Mouse (Mus musculus) heart, adult 18-20 months (tissue): ENCODE results near the gene Rgs3. TPM values are rescaled to one million over a fixed set of nuclear protein-coding genes. Genes with fewer than 3 reads are reported as not detected.

Experiments
- DNase-seq, 2 experiments: peaks; one replicate each; pipeline ENCODE4 v3.0.0; 2021 to 2022; ENCODE audit warnings: mixed read lengths in 1 of 2
- total RNA-seq, 2 experiments: library from RNA; stranded (reverse); gene quantifications; 2 replicates each; pipeline ENCODE4 v1.2.3; 2021

The Rgs3 gene
- total RNA-seq, 2 experiments from 2014 or later = 21.5 to 25.9 TPM

GRCm38 (mm10) chr4:62605856-62606541 is 46.4 kb downstream of the Rgs3 start:
- DNase-seq = peak in 1 of 2 experiments; percentile 14

GRCm38 (mm10) chr4:62606542-62606882 is 46.9 kb downstream of the Rgs3 start:
- DNase-seq = peak in 1 of 2 experiments; percentile 29

- peak in 1 of 2 experiments; percentile 9 for DNase-seq
Observed at GRCm38 (mm10) chr4:62606905-62607304, 47.3 kb downstream of the Rgs3 start.

GRCm38 (mm10) chr4:62607345-62607744 is 47.7 kb downstream of the Rgs3 start:
- DNase-seq = peak in 1 of 2 experiments; percentile 37

GRCm38 (mm10) chr4:62607805-62608204 is 48.2 kb downstream of the Rgs3 start:
- no peak for DNase-seq

- no peak for DNase-seq
Observed at GRCm38 (mm10) chr4:62609333-62609732, 49.7 kb downstream of the Rgs3 start.

GRCm38 (mm10) chr4:62610142-62610675 is 50.6 kb downstream of the Rgs3 start:
- peak; percentile 51 to 58 for DNase-seq

GRCm38 (mm10) chr4:62612601-62613501 is 53.2 kb downstream of the Rgs3 start:
- DNase-seq = peak in 1 of 2 experiments; percentile 54

GRCm38 (mm10) chr4:62613646-62614365 is 54.2 kb downstream of the Rgs3 start:
- peak; percentile 66 to 67 for DNase-seq

GRCm38 (mm10) chr4:62617856-62618440 is 58.3 kb downstream of the Rgs3 start:
- DNase-seq = no peak

GRCm38 (mm10) chr4:62619232-62619964 is 59.8 kb downstream of the Rgs3 start:
- peak; percentile 71 to 90 for DNase-seq

- no peak for DNase-seq
Observed at GRCm38 (mm10) chr4:62619965-62620244, 60.3 kb downstream of the Rgs3 start.

- peak in 1 of 2 experiments; percentile 27 for DNase-seq
Observed at GRCm38 (mm10) chr4:62621151-62621550, 61.5 kb downstream of the Rgs3 start.

GRCm38 (mm10) chr4:62621880-62622675 is 62.4 kb downstream of the Rgs3 start:
- peak; percentile 64 to 70 for DNase-seq

- DNase-seq = peak in 1 of 2 experiments; percentile 19
Observed at GRCm38 (mm10) chr4:62623251-62624015, 63.8 kb downstream of the Rgs3 start.

GRCm38 (mm10) chr4:62624679-62625450 is 65.2 kb downstream of the Rgs3 start:
- DNase-seq = peak; percentile 69 to 81

- DNase-seq = no peak
Observed at GRCm38 (mm10) chr4:62625451-62626061, 65.9 kb downstream of the Rgs3 start.
